Mouse (Mus musculus) skeletal muscle tissue, adult 2 months (tissue): ENCODE results near the gene 1700029J07Rik.

ENCODE experiments used
- DNase-seq: peaks from one replicate; pipeline ENCODE4 v3.0.0-alpha.2; 2012; ENCODE audit warnings: low read depth, low spot score

Gene 1700029J07Rik

DNA sequence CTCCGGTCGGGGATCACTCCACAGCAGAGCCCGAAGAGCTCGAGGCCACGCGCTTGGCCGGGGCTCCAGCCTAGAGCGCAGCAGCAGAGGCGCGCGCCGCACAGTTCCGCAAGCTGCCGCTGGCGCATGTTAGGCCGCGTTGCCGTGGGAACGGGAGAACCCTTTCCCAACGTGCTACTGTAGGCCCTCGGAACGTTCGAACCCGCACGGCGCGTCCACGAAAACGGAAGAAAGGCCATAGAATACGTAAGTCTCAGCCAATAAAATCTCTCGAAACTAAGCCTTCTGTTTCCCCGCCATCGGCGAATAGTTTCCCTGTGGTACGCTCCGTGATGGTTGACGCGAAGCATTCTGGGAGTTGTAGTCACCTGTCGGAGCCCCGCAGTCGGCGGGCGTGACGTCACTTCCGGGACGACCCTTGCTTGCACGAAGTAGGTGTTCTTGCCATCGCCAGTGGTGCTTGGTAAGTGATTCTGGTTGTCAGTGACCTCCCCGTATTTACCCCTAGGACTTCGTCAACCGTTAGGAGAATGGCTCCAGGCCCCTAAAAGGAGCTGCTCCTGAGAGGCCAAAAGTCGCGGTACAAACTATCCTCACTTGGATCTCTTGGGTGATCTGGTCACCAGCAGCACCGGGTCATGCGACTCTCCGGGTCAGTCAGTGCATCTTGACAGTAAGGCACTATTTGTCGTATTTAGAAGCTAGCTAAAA is at the start of gene 1700029J07Rik, which contains the start of gene Ufsp2:
Gene 1700029J07Rik (minus strand): TSS at position 127 of the 711 bp plus-strand sequence.
Gene Ufsp2 (plus strand): TSS at position 403 of the 711 bp plus-strand sequence.
- peak; percentile 96 for DNase-seq

DNA sequence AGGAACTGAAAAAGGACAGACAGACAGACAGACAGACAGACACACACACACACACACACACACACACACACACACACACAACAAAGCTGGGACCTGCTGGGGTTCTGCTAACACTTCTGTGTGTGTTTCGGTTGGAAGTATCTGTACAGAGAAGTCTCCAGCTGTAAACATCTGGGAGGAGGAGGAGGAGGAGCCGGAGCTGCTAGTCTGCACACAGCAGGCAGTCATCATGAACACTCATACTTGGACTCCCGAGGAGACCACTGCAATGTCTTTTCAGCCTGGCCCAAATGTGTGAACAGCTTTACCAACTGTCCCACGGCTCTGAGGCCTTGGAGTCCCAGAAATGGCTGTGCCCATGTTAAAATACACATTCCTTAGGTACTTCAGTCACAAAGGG is 49.3 kb upstream of the 1700029J07Rik start:
- DNase-seq: no peak

DNA sequence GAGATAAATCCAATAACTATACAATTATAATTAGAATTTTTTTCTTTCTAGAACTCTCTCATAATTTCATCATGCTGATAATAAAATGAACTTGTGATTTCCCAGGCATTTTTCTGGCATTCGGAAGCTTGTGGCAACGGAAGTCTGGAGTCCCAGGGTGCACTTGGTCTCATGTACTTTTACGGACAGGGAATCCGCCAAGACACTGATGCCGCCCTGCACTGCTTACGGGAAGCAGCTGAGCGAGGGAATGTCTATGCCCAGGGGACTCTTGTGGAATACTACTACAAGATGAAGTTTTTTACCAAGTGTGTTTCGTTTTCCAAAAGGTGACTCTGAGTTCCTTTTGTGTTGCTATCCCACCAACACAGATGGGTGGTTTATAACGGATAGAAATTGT is 47.7 kb upstream of the 1700029J07Rik start:
- DNase-seq: no peak

GRCm38 (mm10) chr8:46022203-46022602 is 47.2 kb upstream of the 1700029J07Rik start:
- no peak for DNase-seq

GRCm38 (mm10) chr8:46010746-46011680 is 36.0 kb upstream of the 1700029J07Rik start:
- DNase-seq: peak; percentile 36

DNA sequence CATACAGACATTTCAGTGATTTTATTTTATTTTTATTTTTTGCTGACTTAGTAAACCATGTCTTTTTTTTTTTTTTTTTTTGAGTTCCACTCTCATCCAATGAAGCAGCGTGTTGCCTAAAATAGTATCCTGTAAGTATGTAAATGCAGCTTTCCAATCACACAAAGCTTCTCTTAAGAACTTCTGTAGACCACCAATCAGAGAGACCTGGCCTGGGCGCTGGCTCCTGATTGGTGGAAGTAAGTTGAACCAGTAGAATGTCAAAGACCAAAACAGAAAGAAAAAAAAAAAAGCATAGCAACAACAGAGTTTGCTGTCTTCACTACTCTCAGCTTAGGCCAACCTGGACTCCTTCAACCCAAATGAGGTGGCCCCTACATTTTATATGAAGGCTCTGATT is 35.3 kb upstream of the 1700029J07Rik start:
- DNase-seq: peak; percentile 61

DNA sequence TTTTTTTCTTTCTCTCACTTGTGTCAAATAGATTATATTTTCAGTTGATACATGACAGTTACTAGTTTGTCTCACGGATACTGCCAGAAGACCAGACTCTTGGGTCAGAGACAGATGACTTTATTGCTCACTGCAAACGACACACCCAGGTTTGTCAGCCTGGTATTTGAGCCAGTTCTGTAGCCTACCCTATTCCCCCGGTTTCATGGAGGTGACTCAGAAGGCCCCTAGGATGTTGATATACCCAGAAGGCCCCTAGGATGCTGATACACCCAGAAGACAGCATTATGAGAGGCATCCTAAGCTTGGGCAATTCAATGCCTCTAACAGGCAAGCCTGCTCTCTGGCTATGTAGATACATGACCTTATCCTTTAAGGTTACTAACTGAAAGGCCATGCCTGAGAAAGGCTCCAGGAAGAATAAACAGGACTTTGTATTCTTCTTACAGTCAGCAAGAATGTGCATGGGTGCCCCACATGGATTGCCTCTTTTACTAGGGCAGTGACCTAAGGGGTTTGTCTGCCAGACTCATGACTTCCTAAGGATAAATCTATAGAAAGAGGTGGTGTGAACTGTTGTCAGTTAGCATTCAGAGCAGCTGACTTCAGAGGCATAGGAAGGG is 32.1 kb upstream of the 1700029J07Rik start:
- no peak for DNase-seq

- no peak for DNase-seq
Measured at GRCm38 (mm10) chr8:46005596-46005995, 30.5 kb upstream of the 1700029J07Rik start, which contains the start of gene Ankrd37. Ankrd37 (minus strand) TSS chr8:46005707.

DNA sequence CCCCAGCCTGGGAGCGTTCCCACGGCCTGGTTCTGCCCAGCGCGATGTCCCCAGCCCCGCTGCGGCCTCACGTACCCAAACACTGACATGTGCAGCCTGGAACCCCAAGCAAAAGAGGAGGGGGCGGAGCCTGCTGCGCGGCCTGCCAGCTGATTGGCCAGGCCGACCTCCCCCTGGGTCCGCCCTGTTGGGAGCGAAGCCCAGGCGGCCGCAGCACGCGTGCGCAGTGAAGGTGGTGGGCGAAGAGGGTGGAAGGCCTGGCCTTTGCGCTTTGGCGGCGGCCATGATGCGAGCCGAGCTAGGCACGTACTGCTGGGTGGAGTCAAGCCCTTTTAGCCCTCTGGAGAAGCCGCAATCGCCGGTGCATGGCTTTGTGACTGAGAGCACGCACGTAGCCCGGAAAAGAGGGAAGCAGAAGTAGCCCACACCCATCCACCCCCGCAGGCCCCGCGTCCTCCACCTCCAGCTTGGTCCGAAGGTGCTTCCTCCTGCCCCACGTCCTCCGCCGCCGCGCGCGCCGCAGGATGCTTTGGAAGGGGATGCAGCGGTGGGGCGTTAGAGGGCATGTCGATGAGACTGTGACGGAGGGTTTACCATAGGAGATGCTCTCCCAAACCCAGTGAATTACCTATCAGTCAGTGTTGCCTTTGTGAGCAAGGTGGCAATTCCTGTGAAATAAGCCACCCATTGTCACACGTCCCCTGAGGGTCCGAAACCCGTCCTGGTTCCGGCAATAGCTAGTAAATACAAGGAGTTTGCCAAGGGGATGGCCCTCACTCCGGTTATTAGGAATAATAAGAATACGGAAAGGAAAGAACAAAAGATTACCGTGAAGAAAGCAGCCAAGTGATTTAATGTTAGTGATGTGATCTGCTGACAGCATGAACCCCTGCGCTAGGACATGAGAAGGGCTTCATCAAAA is 25.0 kb upstream of the 1700029J07Rik start:
- DNase-seq: peak; percentile 99

DNA sequence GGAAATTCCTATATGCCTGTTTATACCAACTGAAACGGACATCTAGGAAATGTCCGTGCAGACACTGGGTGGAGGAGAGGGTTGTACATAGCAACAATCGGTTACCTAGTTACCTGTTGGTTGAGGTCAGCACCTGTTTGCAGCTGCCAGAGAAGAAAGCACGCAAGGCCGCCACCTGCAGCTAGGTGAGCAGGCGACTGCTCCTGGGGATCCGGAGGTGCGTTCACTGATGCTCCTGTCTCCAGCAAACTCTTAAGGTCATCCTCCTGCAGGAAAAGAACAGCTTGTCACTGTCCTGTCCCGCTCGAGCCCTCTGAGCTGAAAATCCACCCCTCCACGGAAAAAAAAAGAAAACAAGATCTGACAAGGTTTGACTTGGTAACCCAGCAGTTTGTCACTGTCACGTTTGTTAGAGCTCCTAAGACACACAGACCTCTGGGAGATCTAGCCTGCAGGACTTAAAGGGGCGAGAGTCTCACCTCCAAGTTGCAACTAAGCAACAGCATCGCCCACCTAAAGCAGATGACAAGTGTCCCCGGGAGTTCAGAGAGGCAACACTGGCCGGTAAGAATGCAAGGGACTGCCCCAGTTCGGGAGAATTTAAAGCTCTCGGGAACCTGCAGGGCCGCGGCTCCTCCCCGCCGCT is 24.2 kb upstream of the 1700029J07Rik start, which contains the start of gene Lrp2bp:
Gene Lrp2bp (plus strand): TSS at position 166 of the 646 bp plus-strand sequence.
- DNase-seq: no peak

DNA sequence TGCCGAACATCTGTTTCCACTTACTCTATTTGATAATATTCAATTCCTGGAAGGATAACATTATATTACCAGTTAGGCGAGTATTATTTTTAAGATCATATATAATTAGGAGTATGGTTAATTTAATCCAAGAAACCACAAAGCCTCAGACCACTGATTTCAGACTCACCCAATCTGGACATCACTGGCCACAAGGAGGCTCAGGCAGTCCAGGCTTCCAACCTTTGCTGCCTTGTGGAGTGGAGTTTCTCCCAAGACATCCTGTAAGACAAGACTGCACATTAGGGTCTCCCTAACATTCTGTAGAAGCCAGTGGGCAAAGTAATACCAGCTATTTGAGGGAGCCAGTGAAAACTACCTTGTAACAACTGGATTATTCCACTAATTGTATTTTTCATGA is 23.2 kb upstream of the 1700029J07Rik start:
- no peak for DNase-seq

- DNase-seq: no peak
Measured at GRCm38 (mm10) chr8:45995576-45995975, 20.5 kb upstream of the 1700029J07Rik start.

DNA sequence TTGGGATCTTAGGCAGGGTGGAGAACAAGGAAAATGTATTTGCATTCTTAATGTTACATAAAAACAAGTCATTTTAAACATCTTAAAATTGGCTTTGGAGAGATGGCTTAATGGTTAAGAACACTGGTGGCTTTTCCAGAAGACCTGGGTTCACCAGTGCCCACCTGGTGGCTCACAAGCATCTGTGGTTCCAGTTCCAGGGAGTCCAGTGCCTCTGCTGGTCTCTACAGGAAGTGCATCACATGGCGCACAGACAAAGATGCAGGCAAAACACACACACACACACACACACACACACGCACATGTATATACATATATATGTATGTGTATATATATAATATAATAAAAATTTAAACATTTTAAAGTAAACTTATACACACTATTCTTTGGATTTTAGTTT is 19.1 kb upstream of the 1700029J07Rik start:
- no peak for DNase-seq

DNA sequence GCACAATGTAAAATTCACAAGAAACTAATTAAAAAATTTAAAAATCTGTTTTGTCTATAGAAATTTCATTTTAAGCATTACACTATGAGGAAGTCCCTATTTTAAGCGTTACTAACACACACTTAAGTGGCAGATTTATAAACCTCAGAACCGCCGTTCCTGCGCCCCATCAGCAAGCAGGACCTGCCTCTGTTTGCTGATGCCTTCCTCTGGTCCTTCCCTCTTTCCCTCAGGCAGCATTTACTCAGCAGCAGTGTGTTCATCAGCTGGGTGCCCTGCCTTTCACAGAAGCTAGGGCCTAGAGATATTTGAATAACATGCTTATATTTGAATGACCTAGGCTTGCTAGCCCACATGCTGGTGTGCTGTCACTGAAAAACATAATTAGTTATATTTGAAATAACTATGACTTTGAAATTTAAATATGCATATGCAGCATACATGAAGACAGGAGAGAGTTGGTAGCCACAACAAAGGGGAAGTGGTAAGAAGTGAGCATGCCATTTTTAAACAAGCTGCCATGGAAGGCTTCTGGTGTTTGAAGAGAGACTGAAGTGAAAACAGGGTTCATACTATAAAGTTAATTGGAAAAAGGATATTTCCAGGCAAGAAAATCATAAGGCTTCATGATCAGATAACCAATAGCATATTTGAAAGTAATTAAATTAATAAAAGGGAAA is 15.7 kb upstream of the 1700029J07Rik start:
- DNase-seq: no peak

DNA sequence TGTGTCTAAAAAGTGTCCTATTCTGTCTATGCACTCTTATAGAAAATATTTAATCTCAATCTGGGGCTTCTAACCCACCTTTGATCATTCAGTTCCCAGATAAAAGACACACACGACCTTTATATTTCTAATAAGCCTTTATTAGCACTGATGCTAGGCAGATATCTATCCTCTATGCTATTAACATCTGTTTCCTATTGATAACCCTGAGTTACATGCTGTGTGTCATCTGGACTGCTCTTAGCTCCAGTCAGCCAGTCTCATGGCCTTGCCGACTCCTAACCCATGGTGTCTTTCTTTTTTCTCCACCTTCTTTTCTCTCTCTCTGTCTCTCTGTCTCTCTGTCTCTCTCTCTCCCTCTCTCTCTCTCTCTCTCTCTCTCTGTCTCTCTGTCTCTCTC is 13.1 kb upstream of the 1700029J07Rik start:
- no peak for DNase-seq

- no peak for DNase-seq
Measured at GRCm38 (mm10) chr8:45986665-45987064, 11.6 kb upstream of the 1700029J07Rik start.

GRCm38 (mm10) chr8:45975837-45976468 is 901 bp upstream of the 1700029J07Rik start:
- no peak for DNase-seq

DNA sequence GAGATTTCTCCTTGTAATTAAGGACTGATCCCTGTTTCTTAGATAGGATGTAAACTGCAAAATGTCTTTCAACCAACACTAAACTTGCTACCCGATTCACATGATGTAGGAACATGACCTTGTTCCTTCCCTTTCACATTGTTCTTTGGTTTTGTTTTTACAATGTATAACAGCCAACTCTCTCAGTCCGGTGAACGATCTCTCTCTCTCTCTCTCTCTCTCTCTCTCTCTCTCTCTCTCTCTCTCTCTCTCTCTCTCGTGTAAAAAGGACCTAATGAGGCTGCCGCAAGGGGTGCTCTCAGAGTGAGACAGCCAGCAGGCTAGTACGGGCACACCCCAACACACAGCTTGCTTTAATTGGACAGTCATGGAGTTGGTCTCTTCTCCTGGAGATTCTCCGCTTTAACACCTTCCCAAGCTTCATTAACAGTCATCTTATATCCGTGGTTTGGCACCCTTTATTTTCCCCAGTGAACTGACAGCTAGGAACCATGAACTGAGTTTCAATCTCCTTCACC is 1.0 kb downstream of the 1700029J07Rik start:
- no peak for DNase-seq

DNA sequence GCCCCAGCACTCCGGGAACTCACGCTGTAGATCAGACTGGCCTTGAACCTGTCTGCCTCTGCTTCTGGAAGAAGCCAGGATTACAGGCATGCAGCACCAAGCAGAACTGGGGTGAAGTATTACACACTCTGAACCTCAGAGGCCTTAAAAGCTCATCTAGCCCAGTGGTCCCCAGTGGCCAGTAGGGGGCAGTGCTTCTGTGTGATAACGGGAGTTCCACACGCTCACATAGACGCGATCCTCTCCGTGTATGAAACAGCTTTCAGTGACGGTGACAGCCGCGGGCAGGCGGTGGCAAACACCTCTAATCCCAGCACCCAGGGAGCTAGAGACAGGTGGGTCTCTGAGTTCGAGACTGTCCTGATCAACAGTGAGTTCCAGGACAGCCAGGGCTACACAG is 4.2 kb downstream of the 1700029J07Rik start:
- no peak for DNase-seq
